Mouse (Mus musculus) forebrain, embryonic 13.5 days (tissue): ENCODE data around the gene Cep72. TPM values are rescaled to one million over a fixed set of nuclear protein-coding genes. Genes with fewer than 3 reads are reported as not detected.

Experiments used
- ATAC-seq: fragments of 200-750 bp; cut with Nextera tagmentation; 2 replicates; pipeline ENCODE4 v1.8.0; 2017
- H3K27ac ChIP-seq: fragments of 300-500 bp; sonication (generic); 2 replicates; pipeline ENCODE4 v1.5.1; 2015; ENCODE audit warnings: inconsistent platforms, mild to moderate bottlenecking, moderate library complexity
- H3K27me3 ChIP-seq: fragments of 300-500 bp; sonication (generic); 2 replicates; pipeline ENCODE4 v1.6.1; 2015; ENCODE audit warnings: mild to moderate bottlenecking, inconsistent platforms
- H3K36me3 ChIP-seq: fragments of 300-500 bp; sonication (generic); 2 replicates; pipeline ENCODE4 v1.6.1; 2015; ENCODE audit warnings: mild to moderate bottlenecking, inconsistent platforms; ENCODE audit not compliant: poor library complexity, severe bottlenecking
- H3K4me1 ChIP-seq: fragments of 300-500 bp; sonication (generic); 2 replicates; pipeline ENCODE4 v1.6.1; 2015; ENCODE audit warnings: inconsistent platforms
- H3K4me2 ChIP-seq: fragments of 300-500 bp; sonication (generic); 2 replicates; pipeline ENCODE4 v1.6.1; 2015; ENCODE audit warnings: inconsistent platforms, mild to moderate bottlenecking, moderate library complexity
- H3K4me3 ChIP-seq: fragments of 300-500 bp; sonication (generic); 2 replicates; pipeline ENCODE4 v1.5.1; 2015; ENCODE audit warnings: mild to moderate bottlenecking, inconsistent platforms
- H3K9ac ChIP-seq: fragments of 300-500 bp; sonication (generic); 2 replicates; pipeline ENCODE4 v1.6.1; 2015; ENCODE audit warnings: mild to moderate bottlenecking, inconsistent platforms
- H3K9me3 ChIP-seq: fragments of 300-500 bp; sonication (generic); replicated peaks from 2 replicates; pipeline ENCODE4 v1.6.1; 2016; ENCODE audit warnings: inconsistent platforms
- WGBS: fragments of 180-500 bp; shearing (Covaris S2); methylation state at CpG from one replicate; pipeline ENCODE4 v1.1.7; 2015; 5-methylcytosine and 5-hydroxymethylcytosine counted together
- polyA plus RNA-seq: library from polyadenylated mRNA; unstranded; fragments of >200 nt; fragmentation: Nextera tagmentation; extraction: Ambion mirVana; gene quantifications from 2 replicates; pipeline ENCODE4 v1.2.1, GENCODE M21; 2015

Gene Cep72
- polyA plus RNA-seq, 1 experiment from 2014 or later = 15.0 TPM

DNA sequence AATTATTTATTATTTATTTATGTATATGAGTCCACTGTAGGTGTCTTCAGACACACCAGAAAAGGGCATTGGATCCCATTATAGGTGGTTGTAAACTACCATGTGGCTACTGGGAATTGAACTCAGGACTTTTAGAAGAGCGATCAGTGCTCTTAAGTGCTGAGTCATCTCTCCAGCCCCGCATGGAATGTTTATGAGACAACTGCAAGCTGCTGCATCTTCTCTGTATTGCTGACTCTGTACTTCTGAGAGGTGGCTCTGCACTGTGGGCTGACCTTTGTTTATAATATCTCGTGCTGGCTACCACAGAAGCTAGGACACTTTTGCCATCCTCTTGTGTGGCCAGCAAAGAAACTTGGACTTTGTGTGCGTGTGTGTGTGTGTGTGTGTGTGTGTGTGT, 60.6 kb downstream of the Cep72 start:
- no peak for ATAC-seq
- H3K4me3 ChIP-seq = no peak overlapping the region
- no peaks in the 10 kb centered on the region for H3K36me3 ChIP-seq
- no peak overlapping the region for H3K27ac ChIP-seq
- no peaks in the 10 kb centered on the region for H3K4me1 ChIP-seq
- whole genome bisulfite sequencing = 79% methylated on average over 4 of the region's 4 CpGs
- H3K9ac ChIP-seq = no peak overlapping the region
- peaks cover 3% of the 10 kb centered on the region; the same call in 1 of the 2 replicates for H3K27me3 ChIP-seq
- no peak overlapping the region for H3K4me2 ChIP-seq
- no peaks in the 10 kb centered on the region for H3K9me3 ChIP-seq

DNA sequence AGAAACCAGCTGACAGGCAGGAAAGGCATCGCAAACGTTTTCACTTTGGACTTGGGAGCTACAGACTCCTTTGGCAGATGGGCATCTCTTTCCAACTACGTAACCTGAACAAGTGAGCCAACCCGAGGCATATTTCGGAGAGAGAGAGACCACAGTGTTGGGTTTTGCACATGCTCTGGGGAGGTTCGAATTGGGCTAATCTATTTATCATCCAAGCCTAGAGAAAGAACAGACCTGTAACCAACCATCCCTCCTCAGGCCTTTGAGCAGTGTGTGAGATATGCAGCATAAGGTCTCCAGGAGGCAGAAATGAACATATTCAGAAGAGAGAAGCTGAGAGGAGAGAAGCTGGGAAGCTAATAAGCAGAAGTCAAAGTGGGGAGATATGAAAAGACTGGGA, 61.1 kb downstream of the Cep72 start:
- no peak for ATAC-seq
- Histone ChIP-seq H3K27me3 (no peaks in the 10 kb centered on the region), H3K9me3 (no peaks in the 10 kb centered on the region), H3K9ac (no peak overlapping the region), H3K27ac (no peak overlapping the region), H3K4me3 (no peak overlapping the region), H3K4me2 (no peak overlapping the region), H3K4me1 (no peaks in the 10 kb centered on the region), H3K36me3 (no peaks in the 10 kb centered on the region)
- WGBS = 85% methylated on average over 6 of the region's 6 CpGs

DNA sequence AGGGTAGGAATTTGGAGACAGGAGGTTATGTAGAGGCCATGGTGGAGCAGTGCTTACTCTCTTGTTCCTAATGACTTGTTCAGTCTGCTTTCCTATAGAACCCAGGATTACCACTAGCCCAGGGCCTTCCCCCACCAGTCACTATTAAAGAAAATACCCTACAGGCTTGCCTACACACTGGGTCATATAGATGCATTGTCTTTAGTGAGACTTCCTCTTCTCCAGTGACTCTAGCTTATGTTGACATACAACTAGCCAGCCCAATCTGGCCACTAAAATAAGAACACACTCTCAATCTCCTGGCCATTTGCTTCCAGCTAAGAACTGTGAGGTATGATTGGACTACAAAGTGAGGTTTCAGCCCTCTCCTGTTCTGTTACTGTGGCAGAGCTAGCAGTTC, 61.6 kb downstream of the Cep72 start:
- no peak for ATAC-seq
- Histone ChIP-seq H3K4me1 (no peaks in the 10 kb centered on the region), H3K9ac (no peak overlapping the region), H3K36me3 (no peaks in the 10 kb centered on the region), H3K27ac (no peak overlapping the region), H3K9me3 (no peaks in the 10 kb centered on the region), H3K4me2 (no peak overlapping the region), H3K27me3 (no peaks in the 10 kb centered on the region), H3K4me3 (no peak overlapping the region)

DNA sequence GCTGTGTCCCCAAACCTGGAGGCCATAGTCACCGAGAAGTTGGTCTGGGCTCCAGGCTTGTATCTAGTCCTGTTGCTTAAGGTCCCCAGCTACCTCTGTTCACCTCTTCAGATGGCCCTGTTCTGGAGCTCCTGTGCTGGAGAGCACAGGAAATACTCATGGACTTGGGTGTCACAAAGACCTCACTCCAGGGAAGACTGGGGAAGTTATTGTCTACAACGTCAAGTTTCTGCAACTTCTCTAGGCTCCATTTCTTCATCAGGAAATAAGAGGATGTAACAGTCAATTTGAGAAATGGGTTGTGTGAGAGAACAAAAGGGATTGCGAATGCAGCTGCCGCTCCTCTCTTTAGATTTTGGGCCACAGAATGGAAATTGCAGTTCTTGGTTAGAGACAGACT, 65.6 kb downstream of the Cep72 start:
- no peaks in the 10 kb centered on the region for H3K9me3 ChIP-seq
- no peaks in the 10 kb centered on the region for H3K36me3 ChIP-seq
- no peak for ATAC-seq
- no peak overlapping the region for H3K27ac ChIP-seq
- WGBS = 90% methylated on average over 4 of the region's 4 CpGs
- no peak overlapping the region for H3K4me2 ChIP-seq
- no peaks in the 10 kb centered on the region for H3K27me3 ChIP-seq
- H3K4me3 ChIP-seq = no peak overlapping the region
- H3K4me1 ChIP-seq = no peaks in the 10 kb centered on the region
- H3K9ac ChIP-seq = no peak overlapping the region

DNA sequence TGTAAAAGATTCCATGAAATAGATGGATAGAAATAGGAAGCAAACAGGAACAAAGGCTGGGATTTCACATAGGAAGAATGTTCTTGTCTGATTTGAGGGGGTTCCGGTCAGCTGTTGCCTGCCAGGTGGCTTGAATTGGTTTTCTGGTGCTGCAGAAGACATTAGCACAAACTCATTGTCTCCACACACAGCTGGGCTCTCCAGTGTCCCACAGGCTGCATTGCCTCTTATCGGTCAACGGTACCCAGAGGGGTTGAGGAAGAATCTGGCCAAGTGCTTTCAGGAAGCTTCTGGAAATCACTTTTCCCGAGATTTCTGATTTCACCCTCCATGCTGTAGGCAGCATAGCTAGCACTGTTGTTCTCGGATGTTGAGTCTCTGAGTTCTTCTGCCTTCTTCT, 70.8 kb downstream of the Cep72 start:
- Histone ChIP-seq H3K27me3 (no peaks in the 10 kb centered on the region), H3K27ac (no peak overlapping the region), H3K4me1 (no peaks in the 10 kb centered on the region), H3K9ac (no peak overlapping the region), H3K36me3 (no peaks in the 10 kb centered on the region), H3K4me2 (no peak overlapping the region), H3K4me3 (no peak overlapping the region), H3K9me3 (no peaks in the 10 kb centered on the region)
- 85% methylated on average over 5 of the region's 5 CpGs for WGBS
- ATAC-seq = no peak

DNA sequence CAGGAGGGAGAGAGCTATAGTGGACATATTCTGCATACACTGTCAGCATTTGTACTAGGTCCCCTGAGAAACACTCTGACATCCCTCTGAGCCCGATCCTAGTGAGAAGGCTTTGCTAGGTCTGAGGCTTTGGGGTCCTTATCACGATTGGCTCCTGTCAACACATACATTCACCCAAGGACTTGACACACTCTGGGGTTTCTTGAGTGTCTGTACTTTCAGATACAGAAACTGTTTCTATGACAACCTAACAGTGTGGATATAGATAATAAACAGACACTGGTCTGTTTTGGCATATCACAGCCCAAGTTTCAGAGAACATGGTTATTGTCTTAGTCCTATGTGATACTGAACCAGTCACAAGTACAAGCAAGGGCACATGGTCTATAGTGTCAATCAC, 71.3 kb downstream of the Cep72 start:
- no peak for ATAC-seq
- no peak overlapping the region for H3K27ac ChIP-seq
- no peaks in the 10 kb centered on the region for H3K9me3 ChIP-seq
- H3K36me3 ChIP-seq = no peaks in the 10 kb centered on the region
- H3K4me3 ChIP-seq = no peak overlapping the region
- H3K4me1 ChIP-seq = no peaks in the 10 kb centered on the region
- H3K27me3 ChIP-seq = no peaks in the 10 kb centered on the region
- no peak overlapping the region for H3K9ac ChIP-seq
- WGBS = 68% methylated on average over 2 of the region's 2 CpGs
- no peak overlapping the region for H3K4me2 ChIP-seq

DNA sequence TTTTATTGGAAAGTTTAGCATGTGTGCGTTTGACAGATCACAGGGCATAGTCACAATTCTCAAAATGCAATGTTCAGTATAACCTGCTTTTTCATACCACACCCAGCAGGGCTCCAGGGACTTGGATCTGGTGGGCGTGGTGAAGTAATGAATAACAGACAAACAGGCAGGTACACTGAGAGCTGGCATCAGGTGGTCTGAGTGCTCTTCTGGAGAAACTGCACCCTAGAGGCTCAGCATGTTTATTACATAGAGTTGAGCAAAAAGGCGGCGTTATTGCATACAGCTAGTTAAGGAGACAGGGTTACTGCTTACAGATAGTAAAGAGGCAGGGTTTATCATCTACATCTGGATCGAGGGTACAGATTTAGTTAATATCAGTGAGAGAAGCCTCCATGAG, 71.8 kb downstream of the Cep72 start:
- WGBS = 84% methylated on average over 5 of the region's 5 CpGs

More for the DNA sequence above, 71.8 kb downstream of the Cep72 start:
- H3K27me3 ChIP-seq = no peaks in the 10 kb centered on the region
- no peaks in the 10 kb centered on the region for H3K4me1 ChIP-seq
- H3K36me3 ChIP-seq = no peaks in the 10 kb centered on the region
- H3K27ac ChIP-seq = no peak overlapping the region
- H3K4me2 ChIP-seq = no peak overlapping the region
- H3K4me3 ChIP-seq = no peak overlapping the region
- H3K9ac ChIP-seq = no peak overlapping the region
- no peaks in the 10 kb centered on the region for H3K9me3 ChIP-seq
- no peak for ATAC-seq

Other genes with a start within 250 kb of the Cep72 start
- 3.4 and 4.8 TPM in 2 replicates for gene Nkd2, start 214.7 kb downstream of the Cep72 start, polyA plus RNA-seq
- gene Trip13, start 124.5 kb downstream of the Cep72 start, polyA plus RNA-seq = 30.8 and 33.8 TPM in 2 replicates
- gene Brd9, start 124.5 kb downstream of the Cep72 start, polyA plus RNA-seq = 87.9 and 89.7 TPM in 2 replicates
- not detected in 2 replicates for gene Zdhhc11, start 98.4 kb downstream of the Cep72 start, polyA plus RNA-seq
- 3.7 and 5.1 TPM in 2 replicates for gene Tppp, start 52.9 kb downstream of the Cep72 start, polyA plus RNA-seq
- gene Slc9a3, start 59.2 kb upstream of the Cep72 start, polyA plus RNA-seq = 0.04 TPM in 1 of 2 replicates, not detected in the other
- 103 and 110 TPM in 2 replicates for gene Exoc3, start 146.4 kb upstream of the Cep72 start, polyA plus RNA-seq
- 0.71 and 0.91 TPM in 2 replicates for gene Ahrr, start 230.0 kb upstream of the Cep72 start, polyA plus RNA-seq